Mouse (Mus musculus) kidney, adult 2 months (tissue): ENCODE measurements at regions not wholly inside any gene's neighbourhood (a gene's known extent, or its start where the extent isn't known, plus 50 kb on each side); places are given as distances from the start of the nearest gene placed in this dataset.

Source experiments
- DNase-seq: peaks from one replicate; pipeline ENCODE4 v3.0.0; 2021
- H3K27ac ChIP-seq: fragments of 200-500 bp; 2 replicates; pipeline ENCODE4 v1.5.1; 2012; ENCODE audit warnings: low read depth, low read length, control low read depth, inconsistent platforms; ENCODE audit not compliant: insufficient read depth
- H3K27me3 ChIP-seq: fragments of 200-500 bp; replicated peaks from 2 replicates; pipeline ENCODE4 v1.6.1; 2012; ENCODE audit warnings: mild to moderate bottlenecking, moderate library complexity, low read length, inconsistent platforms; ENCODE audit not compliant: control insufficient read depth, insufficient read depth
- H3K36me3 ChIP-seq: fragments of 200-500 bp; 2 replicates; pipeline ENCODE4 v1.6.1; 2012; ENCODE audit warnings: mild to moderate bottlenecking, moderate library complexity, low read length, inconsistent platforms; ENCODE audit not compliant: control insufficient read depth, insufficient read depth
- H3K4me1 ChIP-seq: fragments of 200-500 bp; 2 replicates; pipeline ENCODE4 v1.6.1; 2011; ENCODE audit warnings: low read length; ENCODE audit not compliant: control insufficient read depth, insufficient read depth
- H3K4me3 ChIP-seq: fragments of 200-500 bp; 2 replicates; pipeline ENCODE4 v1.5.1; 2011; ENCODE audit warnings: mild to moderate bottlenecking, low read depth, low read length, control low read depth; ENCODE audit not compliant: insufficient read depth
- CTCF ChIP-seq: fragments of 200-500 bp; conservative IDR thresholded peaks from 2 replicates; pipeline ENCODE4 v1.5.1; 2011; ENCODE audit warnings: low read depth, mild to moderate bottlenecking, control low read depth, low read length, moderate library complexity, mixed read lengths; ENCODE audit not compliant: insufficient read depth, insufficient read length
- POLR2A ChIP-seq: fragments of 200-500 bp; IDR thresholded peaks from one replicate; pipeline ENCODE4 v1.6.1; 2011; ENCODE audit warnings: low read depth, low read length, control low read depth
- WGBS: fragments of 180-500 bp; shearing (Covaris S2); methylation state at CpG from one replicate; pipeline ENCODE4 v1.1.7; 2018; 5-methylcytosine and 5-hydroxymethylcytosine counted together

DNA sequence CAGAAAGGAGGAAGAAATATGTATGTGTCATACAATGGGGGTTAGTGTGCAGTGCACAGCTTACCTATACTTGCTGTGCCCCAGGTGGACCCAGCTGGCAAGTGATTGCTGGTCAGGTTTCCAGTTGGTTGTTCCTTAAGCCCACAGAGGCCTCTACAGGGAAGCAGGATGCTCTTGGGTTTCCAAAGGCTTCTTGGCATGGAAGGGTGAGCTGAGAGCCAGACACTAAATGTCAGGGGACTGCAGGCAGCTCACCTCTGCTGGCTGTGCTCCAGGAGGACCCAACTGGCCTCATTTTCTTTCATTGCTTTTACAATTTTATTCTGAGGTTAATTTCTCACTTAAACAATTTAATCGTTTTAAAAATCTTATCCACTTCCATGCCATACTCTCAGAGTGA is 108.1 kb downstream of the Gm10184 start:
- H3K4me3 ChIP-seq = no peak overlapping the region
- DNase-seq = no peak
- H3K27ac ChIP-seq = no peak overlapping the region
- H3K4me1 ChIP-seq = no peaks in the 10 kb centered on the region
- no peak for TF ChIP-seq POLR2A
- no peak for TF ChIP-seq CTCF
- no peaks in the 10 kb centered on the region for H3K27me3 ChIP-seq
- no peaks in the 10 kb centered on the region for H3K36me3 ChIP-seq
- 79% methylated on average over 1 of the region's 1 CpGs for WGBS

DNA sequence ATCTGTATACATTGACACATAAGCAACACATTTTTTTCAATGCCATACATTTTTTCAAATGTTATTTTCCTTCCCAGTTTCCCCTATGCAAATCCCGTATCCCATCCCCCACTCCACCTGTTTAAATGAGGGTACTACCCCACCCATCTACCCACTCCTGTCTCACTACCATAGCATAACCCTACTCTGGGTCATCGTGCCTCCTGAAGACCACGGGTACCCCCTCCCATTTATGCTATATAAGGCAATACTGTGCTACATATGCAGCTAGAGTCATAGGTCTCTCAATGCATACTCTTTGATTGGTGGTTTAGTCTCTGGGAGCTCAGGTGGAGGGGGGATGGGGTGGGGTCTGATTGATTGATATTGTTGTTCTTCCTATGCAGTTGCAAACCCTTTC is 132.7 kb downstream of the Gm10184 start:
- TF ChIP-seq POLR2A (no peak), CTCF (no peak)
- H3K4me3 ChIP-seq = no peak overlapping the region
- DNase-seq = no peak
- no peaks in the 10 kb centered on the region for H3K36me3 ChIP-seq
- WGBS = 79% methylated on average over 3 of the region's 3 CpGs
- H3K27ac ChIP-seq = no peak overlapping the region
- no peaks in the 10 kb centered on the region for H3K4me1 ChIP-seq
- H3K27me3 ChIP-seq = no peaks in the 10 kb centered on the region

DNA sequence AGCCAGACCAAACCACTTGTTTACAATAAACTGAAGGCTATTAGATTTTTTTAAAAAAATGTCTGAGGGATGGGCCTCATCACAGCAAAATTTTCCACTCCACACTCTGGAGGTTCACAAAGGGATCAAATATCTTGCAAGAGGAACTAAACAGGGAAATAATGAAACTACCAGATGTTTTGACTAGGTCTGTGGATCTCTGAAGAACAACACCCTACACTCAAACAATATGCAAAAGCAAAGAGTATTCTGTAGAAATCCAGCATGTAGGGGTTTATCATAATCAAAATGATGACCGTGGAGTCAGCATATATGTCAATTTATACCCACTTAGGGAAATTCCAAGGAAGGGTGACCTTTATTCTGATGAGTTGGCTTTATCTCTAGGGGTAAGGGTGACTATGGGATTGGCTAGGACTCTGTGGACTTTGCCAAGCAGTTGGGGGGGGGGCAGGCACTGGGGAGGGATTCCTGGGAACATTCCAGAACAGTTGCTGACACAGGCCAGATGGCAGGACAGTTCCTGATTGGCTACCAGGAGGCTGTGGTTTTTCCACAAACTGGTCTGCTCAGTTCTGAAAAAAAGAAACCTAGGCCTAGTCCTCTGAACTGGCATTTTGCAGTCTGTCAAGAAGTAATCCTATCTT is 143.9 kb downstream of the Gm10184 start:
- H3K36me3 ChIP-seq = no peaks in the 10 kb centered on the region
- peak; percentile 3 for DNase-seq

DNA sequence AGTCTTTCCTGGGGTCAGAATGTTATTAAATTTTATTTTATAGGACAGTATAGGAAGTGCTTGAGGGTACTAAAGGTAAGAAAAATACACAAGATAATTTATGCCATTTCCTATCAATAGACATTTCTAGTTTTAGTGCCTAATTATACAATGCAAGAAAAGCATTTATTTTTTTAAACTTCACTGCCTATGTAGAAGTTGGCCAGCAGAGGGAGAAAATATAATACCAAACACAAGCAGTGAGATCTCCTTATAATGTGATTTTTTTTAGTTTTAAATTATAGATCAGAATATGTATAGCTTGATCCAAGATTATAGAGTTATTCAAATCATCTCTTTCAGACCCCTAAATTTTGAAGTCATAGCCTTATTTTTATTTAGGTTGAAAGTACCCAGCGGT is 172.8 kb downstream of the Gm10184 start:
- no peak overlapping the region for H3K4me3 ChIP-seq
- H3K4me1 ChIP-seq = no peaks in the 10 kb centered on the region
- WGBS = 89% methylated on average over 1 of the region's 1 CpGs
- no peak for TF ChIP-seq CTCF
- no peak for TF ChIP-seq POLR2A
- no peaks in the 10 kb centered on the region for H3K27me3 ChIP-seq
- no peaks in the 10 kb centered on the region for H3K36me3 ChIP-seq
- no peak for DNase-seq
- H3K27ac ChIP-seq = no peak overlapping the region

More for the DNA sequence above, 143.9 kb downstream of the Gm10184 start:
- H3K4me1 ChIP-seq = no peaks in the 10 kb centered on the region
- H3K27me3 ChIP-seq = no peaks in the 10 kb centered on the region
- H3K4me3 ChIP-seq = no peak overlapping the region
- WGBS = 66% methylated on average over 1 of the region's 1 CpGs
- H3K27ac ChIP-seq = no peak overlapping the region
- TF ChIP-seq CTCF = no peak
- no peak for TF ChIP-seq POLR2A

DNA sequence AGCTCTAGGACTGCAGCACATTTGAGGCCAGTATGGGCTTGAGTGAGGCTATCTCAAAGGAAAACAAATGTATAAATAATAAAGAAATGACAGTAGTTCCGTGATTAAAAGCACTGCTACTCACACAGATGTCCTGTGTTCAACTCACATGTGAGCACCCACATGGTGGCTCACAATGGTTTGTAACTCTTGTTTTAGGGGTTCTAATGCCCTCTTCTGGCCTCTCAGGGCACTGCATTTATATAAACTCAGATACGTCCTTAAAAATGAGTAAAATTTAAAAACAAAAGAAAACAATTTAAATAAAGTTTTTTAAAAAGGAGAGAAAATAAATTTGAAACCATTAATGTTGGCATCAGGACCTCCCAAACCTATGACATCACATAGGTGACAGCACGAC is 184.7 kb downstream of the Gm10184 start:
- H3K27ac ChIP-seq = no peak overlapping the region
- WGBS = 61% methylated on average over 3 of the region's 3 CpGs
- no peaks in the 10 kb centered on the region for H3K36me3 ChIP-seq
- no peak for DNase-seq
- H3K4me1 ChIP-seq = no peaks in the 10 kb centered on the region
- TF ChIP-seq CTCF (no peak), POLR2A (no peak)
- H3K4me3 ChIP-seq = no peak overlapping the region
- H3K27me3 ChIP-seq = no peaks in the 10 kb centered on the region

DNA sequence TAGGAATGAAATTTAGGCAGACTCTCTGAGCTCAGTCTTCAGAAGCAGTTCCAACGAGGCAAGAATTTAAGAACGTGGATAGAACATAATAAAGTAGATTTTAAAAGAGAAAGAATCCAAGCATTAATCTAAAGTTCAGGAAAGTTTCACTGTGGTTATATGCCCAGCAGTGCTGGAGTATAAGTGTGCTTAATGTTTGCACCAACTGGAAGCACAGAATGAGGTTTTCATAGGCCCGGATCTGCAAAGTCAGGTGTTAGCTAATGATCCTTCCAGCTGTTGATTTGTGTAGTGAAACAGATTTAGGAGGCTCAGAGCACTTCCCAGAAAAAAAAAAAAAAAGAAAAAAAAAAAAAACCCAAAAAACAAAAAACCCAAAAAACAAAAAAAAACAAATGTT is 228.5 kb downstream of the Gm10184 start:
- DNase-seq = no peak
- Histone ChIP-seq H3K4me1 (no peaks in the 10 kb centered on the region), H3K4me3 (no peak overlapping the region), H3K36me3 (no peaks in the 10 kb centered on the region), H3K27ac (no peak overlapping the region), H3K27me3 (no peaks in the 10 kb centered on the region)
- WGBS = 58% methylated on average over 3 of the region's 3 CpGs
- TF ChIP-seq CTCF = no peak

DNA sequence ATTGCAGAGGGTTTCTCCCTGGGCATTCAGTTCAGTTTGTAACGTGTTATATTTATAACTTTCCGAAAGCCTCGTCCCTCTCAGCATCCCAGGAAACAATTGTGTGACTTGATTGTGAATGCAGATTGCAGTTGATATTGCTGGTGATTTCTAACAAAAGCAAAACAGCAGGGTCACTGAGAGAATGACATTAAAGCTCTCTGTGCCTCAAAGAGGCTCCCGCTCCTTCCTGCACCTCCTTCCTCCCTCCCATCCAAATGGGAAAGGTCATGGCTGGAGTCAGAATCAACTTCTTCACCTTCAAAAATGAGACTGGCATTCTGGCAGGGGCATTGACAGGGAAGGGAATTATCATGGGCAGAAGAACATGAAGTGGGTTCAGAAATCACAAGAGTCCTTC is 251.9 kb downstream of the Gm10184 start:
- DNase-seq = no peak
- H3K36me3 ChIP-seq = no peaks in the 10 kb centered on the region
- 52% methylated on average over 4 of the region's 4 CpGs for WGBS

More for the DNA sequence above, 251.9 kb downstream of the Gm10184 start:
- TF ChIP-seq CTCF = no peak
- no peak for TF ChIP-seq POLR2A
- no peaks in the 10 kb centered on the region for H3K4me1 ChIP-seq
- H3K27me3 ChIP-seq = no peaks in the 10 kb centered on the region
- no peak overlapping the region for H3K27ac ChIP-seq
- no peak overlapping the region for H3K4me3 ChIP-seq
